Comparison of ENCODE assay signal across 10 mouse cellular contexts in genomic region chr2:71866565-71866964, GRCm38 (mm10). TPM values are rescaled to one million over a fixed set of nuclear protein-coding genes. Genes with fewer than 3 reads are reported as not detected.
DNase-seq lines count a peak whose midpoint lies in the region; ATAC-seq and TF ChIP-seq lines count a peak whose summit lies in the region.
"Had no signal": no experiment of that assay in that cellular context is flagged by ENCODE, and none has a peak within 500 bp of the region (broad histone marks: within the 10 kb centered on the region; RNA-seq: fewer than 3 reads in every experiment).

No protein-coding gene starts in this region.

- ATAC-seq in hematopoietic stem cell, adult 5-6 weeks (replicated peaks in 1 of 2; ENCODE audit: insufficient read depth in 1 of 2, low FRiP score in 2 of 2, low TSS enrichment in 1 of 2, low read depth in 1 of 2, poor library complexity in 2 of 2, severe bottlenecking in 2 of 2): peak; percentile 51 to 68
- no peak for ATAC-seq in forebrain, embryonic 13.5 days

- no peak for TF ChIP-seq CTCF in spleen, adult 2 months (IDR thresholded peaks at IDR 0.05; ENCODE audit: extremely low read depth, insufficient read depth, insufficient read length, insufficient replicate concordance)

- no peak overlapping the region for H3K4me3 ChIP-seq in heart, embryonic 10.5 days
- peak overlapping the region; percentile 6; the same call in 1 of the 2 replicates for H3K4me3 ChIP-seq in spleen, adult 2 months (ENCODE audit: extremely low read depth, insufficient read depth, insufficient read length)
- no peak overlapping the region for H3K4me3 ChIP-seq in forebrain, embryonic 13.5 days
- H3K4me3 ChIP-seq: embryonic facial prominence, embryonic 12.5 days; limb, embryonic 12.5 days had no signal

- DNase-seq in heart, embryonic 10.5 days (ENCODE audit: low spot score): no peak
- DNase-seq in heart, postnatal 4 days: no peak
- DNase-seq in spleen, adult 2 months (ENCODE audit: low read depth in 1 of 2, low spot score in 2 of 2): peak; percentile 30 to 74
- no peak for DNase-seq in spleen, postnatal 14 days (ENCODE audit: low spot score in 2 of 2)
- peak; percentile 57 for DNase-seq in thymus, postnatal 14 days
- no peak for DNase-seq in cerebellum, postnatal 25 days

- H3K36me3 ChIP-seq in heart, embryonic 10.5 days: no peaks in the 10 kb centered on the region
- H3K36me3 ChIP-seq in spleen, adult 2 months (ENCODE audit: control insufficient read depth, insufficient read depth, low read length): no peaks in the 10 kb centered on the region
- H3K36me3 ChIP-seq in forebrain, embryonic 13.5 days (ENCODE audit: poor library complexity, severe bottlenecking): no peaks in the 10 kb centered on the region
- H3K36me3 ChIP-seq: embryonic facial prominence, embryonic 12.5 days; limb, embryonic 12.5 days had no signal

- H3K9ac ChIP-seq in forebrain, embryonic 13.5 days: no peak overlapping the region
- H3K9ac ChIP-seq: embryonic facial prominence, embryonic 12.5 days; limb, embryonic 12.5 days had no signal

- no peak overlapping the region for H3K4me2 ChIP-seq in forebrain, embryonic 13.5 days
- H3K4me2 ChIP-seq: embryonic facial prominence, embryonic 12.5 days; limb, embryonic 12.5 days had no signal

- no peak for TF ChIP-seq POLR2A in spleen, adult 2 months (IDR thresholded peaks at IDR 0.05; ENCODE audit: low read depth, low read length)

- 61% methylated on average over 1 of the region's 1 CpGs for WGBS in heart, embryonic 10.5 days
- 3% methylated on average over 1 of the region's 1 CpGs for WGBS in spleen, adult 2 months
- 62% methylated on average over 1 of the region's 1 CpGs for WGBS in forebrain, embryonic 13.5 days

- H3K27ac ChIP-seq in heart, embryonic 10.5 days: 0 out of 2 replicates have a peak overlapping the region, but pooled peaks have one; percentile 10
- peak overlapping the region; percentile 97 for H3K27ac ChIP-seq in spleen, adult 2 months (ENCODE audit: insufficient read depth, low read length)
- no peak overlapping the region for H3K27ac ChIP-seq in forebrain, embryonic 13.5 days
- H3K27ac ChIP-seq: embryonic facial prominence, embryonic 12.5 days; limb, embryonic 12.5 days had no signal

- H3K4me1 ChIP-seq in heart, embryonic 10.5 days: peaks cover 11% of the 10 kb centered on the region
- H3K4me1 ChIP-seq in spleen, adult 2 months (ENCODE audit: control insufficient read depth, insufficient read depth, insufficient read length): peaks cover 18% of the 10 kb centered on the region
- H3K4me1 ChIP-seq in forebrain, embryonic 13.5 days: no peaks in the 10 kb centered on the region
- H3K4me1 ChIP-seq: embryonic facial prominence, embryonic 12.5 days had no signal

- H3K27me3 ChIP-seq in heart, embryonic 10.5 days (ENCODE audit: insufficient read depth, poor library complexity, severe bottlenecking): no peaks in the 10 kb centered on the region
- H3K27me3 ChIP-seq in spleen, adult 2 months (ENCODE audit: control insufficient read depth, insufficient read depth, low read length): no peaks in the 10 kb centered on the region
- no peaks in the 10 kb centered on the region for H3K27me3 ChIP-seq in forebrain, embryonic 13.5 days
- H3K27me3 ChIP-seq: embryonic facial prominence, embryonic 12.5 days; limb, embryonic 12.5 days had no signal

- H3K9me3 ChIP-seq in heart, embryonic 10.5 days: no peaks in the 10 kb centered on the region
- H3K9me3 ChIP-seq in forebrain, embryonic 13.5 days (replicated peaks): no peaks in the 10 kb centered on the region
- H3K9me3 ChIP-seq: embryonic facial prominence, embryonic 12.5 days; limb, embryonic 12.5 days had no signal

RNA-seq across cellular contexts. Expression of gene Pdk1, which starts 6.5 kb away (rescaled TPM):
- polyA plus RNA-seq in heart, embryonic 10.5 days (2016; fragmentation: Nextera tagmentation; extraction: Ambion mirVana): 88.2 and 111 TPM in 2 replicates
- total RNA-seq in heart, postnatal 4 days (2021): 100 to 1,000 TPM; 129 to 138 TPM
- 14.1 and 14.5 TPM in 2 replicates for polyA plus RNA-seq in spleen, adult 2 months (2012; rRNA removed)
- 108 and 111 TPM in 2 replicates for total RNA-seq in hematopoietic stem cell, adult 5-6 weeks (2017)
- 17.0 and 19.0 TPM in 2 replicates for polyA plus RNA-seq in forebrain, embryonic 13.5 days (2015; fragmentation: Nextera tagmentation; extraction: Ambion mirVana)

Comparison
In these comparisons a context has a peak if more than half of its experiments do, and no peak if none do; other contexts are left out.
1. DNase-seq: peak in spleen, adult 2 months (2 of 2) and thymus, postnatal 14 days (single experiment); none in heart, embryonic 10.5 days (single experiment), heart, postnatal 4 days (single experiment), spleen, postnatal 14 days (0 of 2) and cerebellum, postnatal 25 days (0 of 2).